Mouse (Mus musculus): ENCODE data around the gene Cyp2t4.
A peak's percentile ranks its signal among the peaks of the same experiment; 100 is the strongest.

The Cyp2t4 gene

GRCm38 (mm10) chr7:27153205-27153764 lies at the start of gene Cyp2t4:
Cyp2t4 (plus strand) TSS chr7:27153714.
- no peak for DNase-seq (ENCODE audit: low read depth, low spot score)

- DNase-seq (ENCODE audit: low read depth, low spot score), result peak; percentile 60
Measured at GRCm38 (mm10) chr7:27104882-27105281, 48.6 kb upstream of the Cyp2t4 start.

- no peak for DNase-seq (ENCODE audit: low read depth, low spot score)
Measured at GRCm38 (mm10) chr7:27110327-27110726, 43.2 kb upstream of the Cyp2t4 start.

GRCm38 (mm10) chr7:27111038-27111437 lies 42.5 kb upstream of the Cyp2t4 start:
- no peak for DNase-seq (ENCODE audit: low read depth, low spot score)

GRCm38 (mm10) chr7:27111987-27112386 lies 41.5 kb upstream of the Cyp2t4 start:
- no peak for DNase-seq (ENCODE audit: low read depth, low spot score)

- peak; percentile 4 for DNase-seq (ENCODE audit: low read depth, low spot score)
Measured at GRCm38 (mm10) chr7:27118033-27118511, 35.4 kb upstream of the Cyp2t4 start.

GRCm38 (mm10) chr7:27119676-27120075 lies 33.8 kb upstream of the Cyp2t4 start, which contains the start of gene Cyp2f2:
Cyp2f2 (plus strand) TSS chr7:27119909.
- no peak for DNase-seq (ENCODE audit: low read depth, low spot score)

- no peak for DNase-seq (ENCODE audit: low read depth, low spot score)
Measured at GRCm38 (mm10) chr7:27124305-27124832, 29.1 kb upstream of the Cyp2t4 start.

GRCm38 (mm10) chr7:27124969-27125368 lies 28.5 kb upstream of the Cyp2t4 start:
- DNase-seq (ENCODE audit: low read depth, low spot score), result no peak

GRCm38 (mm10) chr7:27128162-27128561 lies 25.4 kb upstream of the Cyp2t4 start:
- DNase-seq (ENCODE audit: low read depth, low spot score), result peak; percentile 40

GRCm38 (mm10) chr7:27128946-27129345 lies 24.6 kb upstream of the Cyp2t4 start:
- DNase-seq (ENCODE audit: low read depth, low spot score), result no peak

- no peak for DNase-seq (ENCODE audit: low read depth, low spot score)
Measured at GRCm38 (mm10) chr7:27129811-27130210, 23.7 kb upstream of the Cyp2t4 start.

- DNase-seq (ENCODE audit: low read depth, low spot score), result no peak
Measured at GRCm38 (mm10) chr7:27130521-27131370, 22.8 kb upstream of the Cyp2t4 start.

- DNase-seq (ENCODE audit: low read depth, low spot score), result no peak
Measured at GRCm38 (mm10) chr7:27131387-27131786, 22.1 kb upstream of the Cyp2t4 start.

GRCm38 (mm10) chr7:27132588-27132987 lies 20.9 kb upstream of the Cyp2t4 start:
- peak; percentile 49 for DNase-seq (ENCODE audit: low read depth, low spot score)

GRCm38 (mm10) chr7:27133156-27133555 lies 20.4 kb upstream of the Cyp2t4 start:
- no peak for DNase-seq (ENCODE audit: low read depth, low spot score)

GRCm38 (mm10) chr7:27133757-27134156 lies 19.8 kb upstream of the Cyp2t4 start:
- DNase-seq (ENCODE audit: low read depth, low spot score), result no peak

- DNase-seq (ENCODE audit: low read depth, low spot score), result no peak
Measured at GRCm38 (mm10) chr7:27136410-27136996, 17.0 kb upstream of the Cyp2t4 start.

- DNase-seq (ENCODE audit: low read depth, low spot score), result no peak
Measured at GRCm38 (mm10) chr7:27156005-27156404, 2.5 kb downstream of the Cyp2t4 start.

- DNase-seq (ENCODE audit: low read depth, low spot score), result no peak
Measured at GRCm38 (mm10) chr7:27158171-27158570, 4.7 kb downstream of the Cyp2t4 start.

GRCm38 (mm10) chr7:27159256-27159655 lies 5.7 kb downstream of the Cyp2t4 start:
- no peak for DNase-seq (ENCODE audit: low read depth, low spot score)

- peak; percentile 88 for DNase-seq (ENCODE audit: low read depth, low spot score)
Measured at GRCm38 (mm10) chr7:27159882-27160281, 6.4 kb downstream of the Cyp2t4 start.

Measured in 3T3-L1 (cell line).